In genomic region chr1:73389976-73390375, GRCm38 (mm10) we compare ENCODE assay signal across 32 mouse cellular contexts.
"Had no signal": no experiment of that assay in that cellular context is flagged by ENCODE, and none has a peak within 500 bp of the region (broad histone marks: within the 10 kb centered on the region; RNA-seq: fewer than 3 reads in every experiment).

No protein-coding gene starts in this region.

- H3K27ac ChIP-seq: heart, embryonic 10.5 days; heart, embryonic 13.5 days; heart, embryonic 15.5 days; hindbrain, embryonic 10.5 days; hindbrain, embryonic 12.5 days; hindbrain, embryonic 13.5 days; hindbrain, embryonic 14.5 days; hindbrain, embryonic 15.5 days; hindbrain, postnatal 0 days; intestine, embryonic 15.5 days; kidney, embryonic 15.5 days; kidney, postnatal 0 days; layer of hippocampus, adult 2 months; left cerebral cortex, adult 2 months had no signal

- ATAC-seq: hindbrain, embryonic 16.5 days; hindbrain, postnatal 0 days; inflammation-experienced regulatory T-cells, adult 6 months; intestine, embryonic 15.5 days; intestine, embryonic 16.5 days; intestine, postnatal 0 days had no signal

- H3K9me3 ChIP-seq: heart, embryonic 10.5 days; heart, embryonic 12.5 days; heart, embryonic 13.5 days; heart, embryonic 15.5 days; hindbrain, embryonic 10.5 days; hindbrain, embryonic 12.5 days; hindbrain, embryonic 13.5 days; hindbrain, embryonic 15.5 days; intestine, embryonic 15.5 days; kidney, embryonic 15.5 days had no signal

- H3K36me3 ChIP-seq: heart, embryonic 10.5 days; heart, embryonic 12.5 days; heart, embryonic 13.5 days; heart, embryonic 15.5 days; hindbrain, embryonic 10.5 days; hindbrain, embryonic 12.5 days; hindbrain, embryonic 13.5 days; hindbrain, embryonic 15.5 days; intestine, embryonic 15.5 days; kidney, embryonic 15.5 days had no signal

- H3K4me3 ChIP-seq: heart, embryonic 10.5 days; heart, embryonic 12.5 days; heart, embryonic 13.5 days; heart, embryonic 15.5 days; hindbrain, embryonic 10.5 days; hindbrain, embryonic 12.5 days; hindbrain, embryonic 13.5 days; hindbrain, embryonic 15.5 days; intestine, embryonic 15.5 days; kidney, embryonic 15.5 days; layer of hippocampus, adult 2 months; left cerebral cortex, adult 2 months had no signal

- H3K9ac ChIP-seq: heart, embryonic 12.5 days; heart, embryonic 13.5 days; heart, embryonic 15.5 days; hindbrain, embryonic 12.5 days; hindbrain, embryonic 13.5 days; hindbrain, embryonic 14.5 days; hindbrain, embryonic 15.5 days; intestine, embryonic 15.5 days; kidney, embryonic 15.5 days had no signal

- H3K27me3 ChIP-seq: heart, embryonic 12.5 days; heart, embryonic 13.5 days; heart, embryonic 15.5 days; hindbrain, embryonic 12.5 days; hindbrain, embryonic 13.5 days; hindbrain, embryonic 15.5 days; intestine, embryonic 15.5 days; kidney, embryonic 15.5 days had no signal

- DNase-seq: heart, postnatal 10 days; heart, postnatal 14 days; heart, postnatal 36 days; heart, postnatal 4 days; kidney, adult 11 months; kidney, adult 18-20 months; kidney, postnatal 10 days; kidney, postnatal 14 days; kidney, postnatal 25 days; kidney, postnatal 4 days; layer of hippocampus, adult 9-11 months; layer of hippocampus, postnatal 36 days had no signal

- H3K4me2 ChIP-seq: heart, embryonic 11.5 days; heart, embryonic 12.5 days; heart, embryonic 13.5 days; heart, embryonic 15.5 days; hindbrain, embryonic 12.5 days; hindbrain, embryonic 13.5 days; hindbrain, embryonic 14.5 days; hindbrain, embryonic 15.5 days; intestine, embryonic 15.5 days; kidney, embryonic 15.5 days had no signal

- H3K4me1 ChIP-seq: heart, embryonic 10.5 days; heart, embryonic 12.5 days; heart, embryonic 13.5 days; heart, embryonic 15.5 days; hindbrain, embryonic 10.5 days; hindbrain, embryonic 12.5 days; hindbrain, embryonic 13.5 days; hindbrain, embryonic 15.5 days; intestine, embryonic 15.5 days had no signal
